Mouse (Mus musculus) MEL (cell line): ENCODE data around the gene Mad2l1bp. TPM values are rescaled to one million over a fixed set of nuclear protein-coding genes. Genes with fewer than 3 reads are reported as not detected.

Experiments used
- DNase-seq: peaks from one replicate; pipeline ENCODE4 v3.0.0; 2011; ENCODE audit warnings: low read depth, low spot score
- H3K27ac ChIP-seq: 2 replicates; pipeline ENCODE4 v1.5.1; 2012; ENCODE audit warnings: low read depth, mild to moderate bottlenecking, control low read depth, low read length, moderate library complexity; ENCODE audit not compliant: control insufficient read depth
- H3K27me3 ChIP-seq, 2 experiments: fragments of 150-350 bp in 1 of 2; sonication (generic) in 1 of 2; 2 replicates each; pipeline ENCODE4 v1.6.1; 2012; ENCODE audit warnings: low read length in 2 of 2, mild to moderate bottlenecking in 2 of 2, improper control_type of control experiment in 1 of 2, moderate library complexity in 1 of 2; ENCODE audit not compliant: insufficient read depth in 2 of 2, control insufficient read depth in 1 of 2
- H3K36me3 ChIP-seq, 2 experiments: 2 replicates each; pipeline ENCODE4 v1.6.1; 2012 to 2014; ENCODE audit warnings: low read length in 2 of 2, improper control_type of control experiment in 1 of 2, inconsistent platforms in 1 of 2, mild to moderate bottlenecking in 1 of 2; ENCODE audit not compliant: insufficient read depth in 2 of 2, control insufficient read depth in 1 of 2
- H3K4me1 ChIP-seq, 2 experiments: fragments of 150-350 bp in 1 of 2; sonication (generic) in 1 of 2; 2 replicates each; pipeline ENCODE4 v1.6.1; 2012; ENCODE audit warnings: low read length in 2 of 2, improper control_type of control experiment in 1 of 2, mild to moderate bottlenecking in 1 of 2; ENCODE audit not compliant: insufficient read depth in 2 of 2, control insufficient read depth in 1 of 2
- H3K4me3 ChIP-seq, 2 experiments: fragments of 150-350 bp in 1 of 2; sonication (generic) in 1 of 2; 2 replicates each; pipeline ENCODE4 v1.5.1; 2012; ENCODE audit warnings: low read depth in 2 of 2, low read length in 2 of 2, mild to moderate bottlenecking in 2 of 2, moderate library complexity in 2 of 2, control low read depth in 1 of 2, improper control_type of control experiment in 1 of 2; ENCODE audit not compliant: control insufficient read depth in 1 of 2, insufficient read depth in 1 of 2
- H3K79me2 ChIP-seq: 2 replicates; pipeline ENCODE4 v1.6.1; 2012; ENCODE audit warnings: mild to moderate bottlenecking, low read length, moderate library complexity; ENCODE audit not compliant: control insufficient read depth, poor library complexity, insufficient read depth
- H3K9ac ChIP-seq: 2 replicates; pipeline ENCODE4 v1.6.1; 2012; ENCODE audit warnings: low read depth, mild to moderate bottlenecking, control low read depth, low read length, moderate library complexity; ENCODE audit not compliant: control insufficient read depth, poor library complexity, severe bottlenecking
- H3K9me3 ChIP-seq: fragments of 150-350 bp; sonication (generic); replicated peaks from 2 replicates; pipeline ENCODE4 v1.6.1; 2012; ENCODE audit warnings: mild to moderate bottlenecking, low read length, improper control_type of control experiment, moderate library complexity; ENCODE audit not compliant: insufficient read depth
- CHD1 ChIP-seq: IDR thresholded peaks from 2 replicates; pipeline ENCODE4 v1.6.1; 2012; ENCODE audit warnings: low read depth, mild to moderate bottlenecking, inconsistent platforms, low read length, improper control_type of control experiment
- CHD2 ChIP-seq: IDR thresholded peaks from 2 replicates; pipeline ENCODE4 v1.6.1; 2011; ENCODE audit warnings: low read length, improper control_type of control experiment
- CTCF ChIP-seq, 3 experiments: IDR thresholded peaks in 2 of 3; conservative IDR thresholded peaks in 1 of 3; 2 replicates each; pipeline ENCODE4 v1.5.1; 2011 to 2012; ENCODE audit warnings: low read length in 3 of 3, low read depth in 2 of 3, mild to moderate bottlenecking in 2 of 3, improper control_type of control experiment in 1 of 3, inconsistent platforms in 1 of 3, mixed read lengths in 1 of 3, moderate library complexity in 1 of 3; ENCODE audit not compliant: control insufficient read depth in 1 of 3, insufficient read depth in 1 of 3, poor library complexity in 1 of 3, severe bottlenecking in 1 of 3
- EP300 ChIP-seq, 2 experiments: IDR thresholded peaks; 2 replicates each; pipeline ENCODE4 v1.6.1; 2011; ENCODE audit warnings: improper control_type of control experiment in 2 of 2, low read length in 2 of 2, low read depth in 1 of 2, mild to moderate bottlenecking in 1 of 2
- ETS1 ChIP-seq: IDR thresholded peaks from 2 replicates; pipeline ENCODE4 v1.6.1; 2012; ENCODE audit warnings: low read depth, mild to moderate bottlenecking, inconsistent platforms, low read length, improper control_type of control experiment, moderate library complexity
- GATA1 ChIP-seq: IDR thresholded peaks from 2 replicates; pipeline ENCODE4 v1.6.1; 2011; ENCODE audit warnings: low read depth, low read length, improper control_type of control experiment
- HCFC1 ChIP-seq: IDR thresholded peaks from 2 replicates; pipeline ENCODE4 v1.6.1; 2012; ENCODE audit warnings: low read depth, mild to moderate bottlenecking, inconsistent platforms, low read length, improper control_type of control experiment, moderate library complexity
- JUND ChIP-seq: IDR thresholded peaks from 2 replicates; pipeline ENCODE4 v1.6.1; 2011; ENCODE audit warnings: low read depth, mild to moderate bottlenecking, improper control_type of control experiment, low read length
- KAT2A ChIP-seq: conservative IDR thresholded peaks from 2 replicates; pipeline ENCODE4 v1.6.1; 2012; ENCODE audit warnings: low read depth, low read length, improper control_type of control experiment, inconsistent platforms
- MAX ChIP-seq: IDR thresholded peaks from 2 replicates; pipeline ENCODE4 v1.6.1; 2011; ENCODE audit warnings: low read length, improper control_type of control experiment
- MEF2A ChIP-seq: IDR thresholded peaks from 2 replicates; pipeline ENCODE4 v1.6.1; 2014; ENCODE audit warnings: low read depth, mild to moderate bottlenecking, inconsistent platforms, low read length, improper control_type of control experiment; ENCODE audit not compliant: poor library complexity, insufficient replicate concordance, severe bottlenecking; ENCODE audit errors: extremely low read depth
- MXI1 ChIP-seq: IDR thresholded peaks from 2 replicates; pipeline ENCODE4 v1.6.1; 2011; ENCODE audit warnings: mild to moderate bottlenecking, low read depth, low read length, improper control_type of control experiment
- MYC ChIP-seq: IDR thresholded peaks from 2 replicates; pipeline ENCODE4 v1.6.1; 2011; ENCODE audit warnings: low read depth, mild to moderate bottlenecking, low read length, improper control_type of control experiment, moderate library complexity
- NRF1 ChIP-seq: IDR thresholded peaks from 2 replicates; pipeline ENCODE4 v1.6.1; 2014; ENCODE audit warnings: low read depth, mild to moderate bottlenecking, inconsistent platforms, low read length, improper control_type of control experiment, moderate library complexity; ENCODE audit not compliant: poor library complexity, insufficient read depth, severe bottlenecking
- POLR2A ChIP-seq, 2 experiments: IDR thresholded peaks; 2 replicates each; pipeline ENCODE4 v1.6.1; 2011 to 2012; ENCODE audit warnings: low read length in 2 of 2, mild to moderate bottlenecking in 2 of 2, control low read depth in 1 of 2, improper control_type of control experiment in 1 of 2, low read depth in 1 of 2, moderate library complexity in 1 of 2; ENCODE audit not compliant: control insufficient read depth in 1 of 2, insufficient read depth in 1 of 2, poor library complexity in 1 of 2
- POLR2AphosphoS2 ChIP-seq: IDR thresholded peaks from 2 replicates; pipeline ENCODE4 v1.6.1; 2011; ENCODE audit warnings: low read length, improper control_type of control experiment
- POLR2AphosphoS5 ChIP-seq: IDR thresholded peaks from 2 replicates; pipeline ENCODE4 v1.6.1; 2012; ENCODE audit warnings: low read depth, borderline replicate concordance, mild to moderate bottlenecking, inconsistent platforms, low read length, moderate library complexity, mixed read lengths
- RCOR1 ChIP-seq: IDR thresholded peaks from 2 replicates; pipeline ENCODE4 v1.6.1; 2012; ENCODE audit warnings: low read depth, mild to moderate bottlenecking, inconsistent platforms, low read length, improper control_type of control experiment
- SIN3A ChIP-seq: IDR thresholded peaks from 2 replicates; pipeline ENCODE4 v1.6.1; 2012; ENCODE audit warnings: low read length, improper control_type of control experiment, inconsistent platforms
- SMC3 ChIP-seq: IDR thresholded peaks from 2 replicates; pipeline ENCODE4 v1.6.1; 2011; ENCODE audit warnings: low read depth, low read length, improper control_type of control experiment
- TAL1 ChIP-seq: IDR thresholded peaks from 2 replicates; pipeline ENCODE4 v1.6.1; 2012; ENCODE audit warnings: mild to moderate bottlenecking, inconsistent platforms, low read length, moderate library complexity, mixed read lengths
- TCF12 ChIP-seq: IDR thresholded peaks from 2 replicates; pipeline ENCODE4 v1.6.1; 2014; ENCODE audit warnings: low read depth, mild to moderate bottlenecking, inconsistent platforms, low read length, improper control_type of control experiment, moderate library complexity
- USF1 ChIP-seq: IDR thresholded peaks from 2 replicates; pipeline ENCODE4 v1.6.1; 2014; ENCODE audit warnings: low read depth, mild to moderate bottlenecking, inconsistent platforms, low read length, improper control_type of control experiment, moderate library complexity
- ZC3H11A ChIP-seq: IDR thresholded peaks from 2 replicates; pipeline ENCODE4 v1.6.1; 2012; ENCODE audit warnings: low read depth, mild to moderate bottlenecking, inconsistent platforms, low read length, improper control_type of control experiment
- ZMIZ1 ChIP-seq: IDR thresholded peaks from 2 replicates; pipeline ENCODE4 v1.6.1; 2012; ENCODE audit warnings: low read depth, mild to moderate bottlenecking, inconsistent platforms, low read length, improper control_type of control experiment, moderate library complexity
- ZNF384 ChIP-seq: IDR thresholded peaks from 2 replicates; pipeline ENCODE4 v1.6.1; 2012; ENCODE audit warnings: low read depth, mild to moderate bottlenecking, inconsistent platforms, low read length, improper control_type of control experiment
- polyA plus RNA-seq, 2 experiments: library from polyadenylated mRNA; stranded (reverse) in 1 of 2; unstranded in 1 of 2; fragments of >175 nt in 1 of 2; fragments of >200 nt in 1 of 2; gene quantifications; 2 replicates each; pipeline versions ENCODE4 v1.2.1 to v1.2.4; 2012; ENCODE audit warnings: low replicate concordance in 2 of 2, low read depth in 1 of 2; ENCODE audit not compliant: insufficient read length in 2 of 2, insufficient read depth in 1 of 2, missing spikeins in 1 of 2
- total RNA-seq: library from RNA; depleted of rRNA; stranded (reverse); fragments of 300-350 nt; gene quantifications from 2 replicates; pipeline ENCODE4 v1.2.3, GENCODE M21; 2012

Mad2l1bp gene
- total and polyA plus RNA-seq, 3 experiments = 14.1 to 23.1 TPM; not detected in 1

GRCm38 (mm10) chr17:46139872-46140271 is 13.5 kb downstream of the Mad2l1bp start:
- Histone ChIP-seq H3K4me3 (no peak overlapping the region), H3K9ac (no peak overlapping the region), H3K27me3 (no peaks in the 10 kb centered on the region), H3K9me3 (no peaks in the 10 kb centered on the region), H3K27ac (peak overlapping the region; percentile 5; the same call in 1 of the 2 replicates), H3K4me1 (peaks cover 15 to 23% of the 10 kb centered on the region in 2 experiments), H3K36me3 (peaks cover 0 to 18% of the 10 kb centered on the region in 2 experiments; a peak in 2 of 4 replicates), H3K79me2 (no peaks in the 10 kb centered on the region)
- TF ChIP-seq ETS1 (peak; percentile 96), ZNF384 (no peak), TAL1 (0 out of 2 replicates have a peak, but pooled peaks have one; percentile 12), JUND (peak; percentile 63; the same call in 1 of the 2 replicates), MXI1 (peak; percentile 42; the same call in 1 of the 2 replicates), HCFC1 (no peak), NRF1 (no peak), MAX (peak; percentile 69; the same call in 1 of the 2 replicates), CHD1 (no peak), MEF2A (0 out of 2 replicates have a peak, but pooled peaks have one; percentile 10), MYC (peak; percentile 85; the same call in 1 of the 2 replicates), KAT2A (no peak), SIN3A (peak; percentile 28; the same call in 1 of the 2 replicates), ZMIZ1 (no peak), SMC3 (no peak), ZC3H11A (no peak), RCOR1 (0 out of 2 replicates have a peak, but pooled peaks have one; percentile 13), POLR2AphosphoS2 (no peak), POLR2A (IDR thresholded peaks at IDR 0.05; ENCODE audit: control insufficient read depth in 1 of 2, insufficient read depth in 1 of 2, low read depth in 1 of 2, low read length in 2 of 2, poor library complexity in 1 of 2) (no peak), EP300 (IDR thresholded peaks at IDR 0.05; ENCODE audit: low read depth in 1 of 2, low read length in 2 of 2) (peak; percentile 60 to 80), CHD2 (no peak), TCF12 (peak; percentile 14; the same call in 1 of the 2 replicates), POLR2AphosphoS5 (no peak), USF1 (peak; percentile 63), CTCF (IDR thresholded peaks at IDR 0.05 in 2 of 3, conservative IDR thresholded peaks at IDR 0.05 in 1 of 3; ENCODE audit: control insufficient read depth in 1 of 3, insufficient read depth in 1 of 3, low read depth in 2 of 3, low read length in 3 of 3, poor library complexity in 1 of 3, severe bottlenecking in 1 of 3) (no peak), GATA1 (peak; percentile 69)
- DNase-seq = peak; percentile 58
